Comparison of ENCODE assay signal across 26 mouse cellular contexts in genomic region chr9:118814461-118814860, GRCm38 (mm10).
DNase-seq lines count a peak whose midpoint lies in the region; ATAC-seq lines count a peak whose summit lies in the region.
"Had no signal": no experiment of that assay in that cellular context is flagged by ENCODE, and none has a peak within 500 bp of the region (broad histone marks: within the 10 kb centered on the region; RNA-seq: fewer than 3 reads in every experiment).

No protein-coding gene starts in this region.

- DNase-seq in adrenal gland, postnatal 10 days = peak; percentile 26
- no peak for DNase-seq in adrenal gland, adult 18-20 months (ENCODE audit: low spot score in 2 of 2)
- DNase-seq in kidney, postnatal 25 days = no peak
- DNase-seq in neural tube, embryonic 10.5 days (ENCODE audit: extremely low spot score, low spot score) = no peak
- no peak for DNase-seq in spleen, adult 18-20 months
- DNase-seq: cerebellum, adult 8-10 months; cerebellum, postnatal 36 days; embryo, embryonic 11 days; heart, postnatal 4 days; kidney, adult 8-10 months; left cerebral cortex, postnatal 4 days; lung, postnatal 36 days; retina, postnatal 1 day; right cerebral cortex, postnatal 25 days had no signal

- no peaks in the 10 kb centered on the region for H3K9me3 ChIP-seq in kidney, embryonic 14.5 days (ENCODE audit: control insufficient read depth, low read length)
- no peaks in the 10 kb centered on the region for H3K9me3 ChIP-seq in neural tube, embryonic 13.5 days
- H3K9me3 ChIP-seq: forebrain, embryonic 15.5 days; heart, embryonic 10.5 days; limb, embryonic 15.5 days; liver, embryonic 15.5 days; lung, embryonic 15.5 days; midbrain, embryonic 15.5 days had no signal

- ATAC-seq in kidney, embryonic 14.5 days (ENCODE audit: low FRiP score, low TSS enrichment) = peak; percentile 36
- no peak for ATAC-seq in neural tube, embryonic 13.5 days (ENCODE audit: low read depth)
- ATAC-seq: activated CD4-positive, CD25-positive, alpha-beta regulatory T cell, adult 4 months; forebrain, embryonic 15.5 days; inflammation-experienced regulatory T-cells, adult 6 months; midbrain, embryonic 15.5 days had no signal

- 27% methylated on average over 8 of the region's 8 CpGs for WGBS in kidney, embryonic 14.5 days
- WGBS in neural tube, embryonic 13.5 days = 67% methylated on average over 8 of the region's 8 CpGs

- H3K27ac ChIP-seq in kidney, embryonic 14.5 days (ENCODE audit: low read depth, low read length) = peak overlapping the region; percentile 71
- H3K27ac ChIP-seq in neural tube, embryonic 13.5 days (replicated peaks) = 0 out of 2 replicates have a peak overlapping the region, but pooled peaks have one; percentile 7
- H3K27ac ChIP-seq: forebrain, embryonic 15.5 days; heart, embryonic 10.5 days; left cerebral cortex, adult 2 months; limb, embryonic 15.5 days; liver, embryonic 15.5 days; lung, embryonic 15.5 days; midbrain, embryonic 15.5 days had no signal

- peak overlapping the region; percentile 12; the same call in 1 of the 2 replicates for H3K4me2 ChIP-seq in kidney, embryonic 14.5 days (replicated peaks; ENCODE audit: low read depth, low read length)
- no peak overlapping the region for H3K4me2 ChIP-seq in neural tube, embryonic 13.5 days
- H3K4me2 ChIP-seq: forebrain, embryonic 15.5 days; limb, embryonic 15.5 days; liver, embryonic 15.5 days; lung, embryonic 15.5 days; midbrain, embryonic 15.5 days had no signal

- H3K9ac ChIP-seq in kidney, embryonic 14.5 days (ENCODE audit: low read depth, low read length) = no peak overlapping the region
- H3K9ac ChIP-seq in neural tube, embryonic 13.5 days = no peak overlapping the region
- H3K9ac ChIP-seq: forebrain, embryonic 15.5 days; limb, embryonic 15.5 days; liver, embryonic 15.5 days; lung, embryonic 15.5 days; midbrain, embryonic 15.5 days had no signal

- H3K27me3 ChIP-seq in kidney, embryonic 14.5 days (ENCODE audit: control insufficient read depth, insufficient read depth, low read length) = no peaks in the 10 kb centered on the region
- no peaks in the 10 kb centered on the region for H3K27me3 ChIP-seq in neural tube, embryonic 13.5 days
- H3K27me3 ChIP-seq: forebrain, embryonic 15.5 days; limb, embryonic 15.5 days; liver, embryonic 15.5 days; lung, embryonic 15.5 days; midbrain, embryonic 15.5 days had no signal

- peaks cover 5% of the 10 kb centered on the region; the same call in 1 of the 2 replicates for H3K36me3 ChIP-seq in kidney, embryonic 14.5 days (ENCODE audit: control insufficient read depth, insufficient read depth, low read length)
- H3K36me3 ChIP-seq in neural tube, embryonic 13.5 days = no peaks in the 10 kb centered on the region
- H3K36me3 ChIP-seq: forebrain, embryonic 15.5 days; limb, embryonic 15.5 days; liver, embryonic 15.5 days; lung, embryonic 15.5 days; midbrain, embryonic 15.5 days had no signal

- peaks cover 40% of the 10 kb centered on the region; the same call in 1 of the 2 replicates for H3K4me1 ChIP-seq in kidney, embryonic 14.5 days (ENCODE audit: control insufficient read depth, insufficient read depth, low read length)
- peaks cover 31% of the 10 kb centered on the region for H3K4me1 ChIP-seq in neural tube, embryonic 13.5 days (replicated peaks)
- H3K4me1 ChIP-seq: heart, embryonic 10.5 days; liver, embryonic 15.5 days; megakaryocyte, embryonic 14.5 days; midbrain, embryonic 15.5 days had no signal

- no peak overlapping the region for H3K4me3 ChIP-seq in kidney, embryonic 14.5 days (ENCODE audit: low read length)
- no peak overlapping the region for H3K4me3 ChIP-seq in neural tube, embryonic 13.5 days
- H3K4me3 ChIP-seq: forebrain, embryonic 15.5 days; heart, embryonic 10.5 days; left cerebral cortex, adult 2 months; limb, embryonic 15.5 days; liver, embryonic 15.5 days; lung, embryonic 15.5 days; megakaryocyte, embryonic 14.5 days; midbrain, embryonic 15.5 days had no signal
